Mouse (Mus musculus) MEL (cell line): Measurements from ENCODE around the gene Trappc12. TPM values are rescaled to one million over a fixed set of nuclear protein-coding genes. Genes with fewer than 3 reads are reported as not detected.

Source experiments
- DNase-seq: peaks from one replicate; pipeline ENCODE4 v3.0.0; 2011; ENCODE audit warnings: low read depth, low spot score
- H3K27ac ChIP-seq: 2 replicates; pipeline ENCODE4 v1.5.1; 2012; ENCODE audit warnings: low read depth, mild to moderate bottlenecking, control low read depth, low read length, moderate library complexity; ENCODE audit not compliant: control insufficient read depth
- H3K27me3 ChIP-seq, 2 experiments: fragments of 150-350 bp in 1 of 2; sonication (generic) in 1 of 2; 2 replicates each; pipeline ENCODE4 v1.6.1; 2012; ENCODE audit warnings: low read length in 2 of 2, mild to moderate bottlenecking in 2 of 2, improper control_type of control experiment in 1 of 2, moderate library complexity in 1 of 2; ENCODE audit not compliant: insufficient read depth in 2 of 2, control insufficient read depth in 1 of 2
- H3K36me3 ChIP-seq, 2 experiments: 2 replicates each; pipeline ENCODE4 v1.6.1; 2012 to 2014; ENCODE audit warnings: low read length in 2 of 2, improper control_type of control experiment in 1 of 2, inconsistent platforms in 1 of 2, mild to moderate bottlenecking in 1 of 2; ENCODE audit not compliant: insufficient read depth in 2 of 2, control insufficient read depth in 1 of 2
- H3K4me1 ChIP-seq, 2 experiments: fragments of 150-350 bp in 1 of 2; sonication (generic) in 1 of 2; 2 replicates each; pipeline ENCODE4 v1.6.1; 2012; ENCODE audit warnings: low read length in 2 of 2, improper control_type of control experiment in 1 of 2, mild to moderate bottlenecking in 1 of 2; ENCODE audit not compliant: insufficient read depth in 2 of 2, control insufficient read depth in 1 of 2
- H3K4me3 ChIP-seq, 2 experiments: fragments of 150-350 bp in 1 of 2; sonication (generic) in 1 of 2; 2 replicates each; pipeline ENCODE4 v1.5.1; 2012; ENCODE audit warnings: low read depth in 2 of 2, low read length in 2 of 2, mild to moderate bottlenecking in 2 of 2, moderate library complexity in 2 of 2, control low read depth in 1 of 2, improper control_type of control experiment in 1 of 2; ENCODE audit not compliant: control insufficient read depth in 1 of 2, insufficient read depth in 1 of 2
- H3K79me2 ChIP-seq: 2 replicates; pipeline ENCODE4 v1.6.1; 2012; ENCODE audit warnings: mild to moderate bottlenecking, low read length, moderate library complexity; ENCODE audit not compliant: control insufficient read depth, poor library complexity, insufficient read depth
- H3K9ac ChIP-seq: 2 replicates; pipeline ENCODE4 v1.6.1; 2012; ENCODE audit warnings: low read depth, mild to moderate bottlenecking, control low read depth, low read length, moderate library complexity; ENCODE audit not compliant: control insufficient read depth, poor library complexity, severe bottlenecking
- H3K9me3 ChIP-seq: fragments of 150-350 bp; sonication (generic); replicated peaks from 2 replicates; pipeline ENCODE4 v1.6.1; 2012; ENCODE audit warnings: mild to moderate bottlenecking, low read length, improper control_type of control experiment, moderate library complexity; ENCODE audit not compliant: insufficient read depth
- BHLHE40 ChIP-seq: IDR thresholded peaks from 2 replicates; pipeline ENCODE4 v1.6.1; 2012; ENCODE audit warnings: low read depth, mild to moderate bottlenecking, inconsistent platforms, low read length, improper control_type of control experiment, borderline replicate concordance
- CHD1 ChIP-seq: IDR thresholded peaks from 2 replicates; pipeline ENCODE4 v1.6.1; 2012; ENCODE audit warnings: low read depth, mild to moderate bottlenecking, inconsistent platforms, low read length, improper control_type of control experiment
- E2F4 ChIP-seq: IDR thresholded peaks from 2 replicates; pipeline ENCODE4 v1.6.1; 2011; ENCODE audit warnings: low read depth, low read length, improper control_type of control experiment, borderline replicate concordance
- HCFC1 ChIP-seq: IDR thresholded peaks from 2 replicates; pipeline ENCODE4 v1.6.1; 2012; ENCODE audit warnings: low read depth, mild to moderate bottlenecking, inconsistent platforms, low read length, improper control_type of control experiment, moderate library complexity
- KAT2A ChIP-seq: conservative IDR thresholded peaks from 2 replicates; pipeline ENCODE4 v1.6.1; 2012; ENCODE audit warnings: low read depth, low read length, improper control_type of control experiment, inconsistent platforms
- MAFK ChIP-seq: IDR thresholded peaks from 2 replicates; pipeline ENCODE4 v1.6.1; 2011; ENCODE audit warnings: low read depth, mild to moderate bottlenecking, low read length, improper control_type of control experiment, borderline replicate concordance
- MAX ChIP-seq: IDR thresholded peaks from 2 replicates; pipeline ENCODE4 v1.6.1; 2011; ENCODE audit warnings: low read length, improper control_type of control experiment
- MAZ ChIP-seq: IDR thresholded peaks from 2 replicates; pipeline ENCODE4 v1.6.1; 2012; ENCODE audit warnings: low read depth, mild to moderate bottlenecking, inconsistent platforms, low read length, improper control_type of control experiment
- MEF2A ChIP-seq: IDR thresholded peaks from 2 replicates; pipeline ENCODE4 v1.6.1; 2014; ENCODE audit warnings: low read depth, mild to moderate bottlenecking, inconsistent platforms, low read length, improper control_type of control experiment; ENCODE audit not compliant: poor library complexity, insufficient replicate concordance, severe bottlenecking; ENCODE audit errors: extremely low read depth
- POLR2A ChIP-seq, 2 experiments: IDR thresholded peaks; 2 replicates each; pipeline ENCODE4 v1.6.1; 2011 to 2012; ENCODE audit warnings: low read length in 2 of 2, mild to moderate bottlenecking in 2 of 2, control low read depth in 1 of 2, improper control_type of control experiment in 1 of 2, low read depth in 1 of 2, moderate library complexity in 1 of 2; ENCODE audit not compliant: control insufficient read depth in 1 of 2, insufficient read depth in 1 of 2, poor library complexity in 1 of 2
- POLR2AphosphoS2 ChIP-seq: IDR thresholded peaks from 2 replicates; pipeline ENCODE4 v1.6.1; 2011; ENCODE audit warnings: low read length, improper control_type of control experiment
- RCOR1 ChIP-seq: IDR thresholded peaks from 2 replicates; pipeline ENCODE4 v1.6.1; 2012; ENCODE audit warnings: low read depth, mild to moderate bottlenecking, inconsistent platforms, low read length, improper control_type of control experiment
- SIN3A ChIP-seq: IDR thresholded peaks from 2 replicates; pipeline ENCODE4 v1.6.1; 2012; ENCODE audit warnings: low read length, improper control_type of control experiment, inconsistent platforms
- SMC3 ChIP-seq: IDR thresholded peaks from 2 replicates; pipeline ENCODE4 v1.6.1; 2011; ENCODE audit warnings: low read depth, low read length, improper control_type of control experiment
- TAL1 ChIP-seq: IDR thresholded peaks from 2 replicates; pipeline ENCODE4 v1.6.1; 2012; ENCODE audit warnings: mild to moderate bottlenecking, inconsistent platforms, low read length, moderate library complexity, mixed read lengths
- TBP ChIP-seq: IDR thresholded peaks from 2 replicates; pipeline ENCODE4 v1.8.0; 2011; ENCODE audit warnings: low read depth, low read length, improper control_type of control experiment
- UBTF ChIP-seq: IDR thresholded peaks from 2 replicates; pipeline ENCODE4 v1.6.1; 2012; ENCODE audit warnings: low read depth, mild to moderate bottlenecking, inconsistent platforms, low read length, improper control_type of control experiment, moderate library complexity, borderline replicate concordance; ENCODE audit not compliant: insufficient read depth
- USF2 ChIP-seq, 2 experiments: IDR thresholded peaks; 2 replicates each; pipeline ENCODE4 v1.6.1; 2011 to 2012; ENCODE audit warnings: improper control_type of control experiment in 2 of 2, low read length in 2 of 2, borderline replicate concordance in 1 of 2, inconsistent platforms in 1 of 2, low read depth in 1 of 2, mild to moderate bottlenecking in 1 of 2; ENCODE audit not compliant: insufficient read depth in 1 of 2
- ZMIZ1 ChIP-seq: IDR thresholded peaks from 2 replicates; pipeline ENCODE4 v1.6.1; 2012; ENCODE audit warnings: low read depth, mild to moderate bottlenecking, inconsistent platforms, low read length, improper control_type of control experiment, moderate library complexity
- ZNF384 ChIP-seq: IDR thresholded peaks from 2 replicates; pipeline ENCODE4 v1.6.1; 2012; ENCODE audit warnings: low read depth, mild to moderate bottlenecking, inconsistent platforms, low read length, improper control_type of control experiment
- polyA plus RNA-seq, 2 experiments: library from polyadenylated mRNA; stranded (reverse) in 1 of 2; unstranded in 1 of 2; fragments of >175 nt in 1 of 2; fragments of >200 nt in 1 of 2; gene quantifications; 2 replicates each; pipeline versions ENCODE4 v1.2.1 to v1.2.4; 2012; ENCODE audit warnings: low replicate concordance in 2 of 2, low read depth in 1 of 2; ENCODE audit not compliant: insufficient read length in 2 of 2, insufficient read depth in 1 of 2, missing spikeins in 1 of 2
- total RNA-seq: library from RNA; depleted of rRNA; stranded (reverse); fragments of 300-350 nt; gene quantifications from 2 replicates; pipeline ENCODE4 v1.2.3, GENCODE M21; 2012

Gene Trappc12
- total and polyA plus RNA-seq, 3 experiments = 31.1 to 35.1 TPM; not detected in 1

DNA sequence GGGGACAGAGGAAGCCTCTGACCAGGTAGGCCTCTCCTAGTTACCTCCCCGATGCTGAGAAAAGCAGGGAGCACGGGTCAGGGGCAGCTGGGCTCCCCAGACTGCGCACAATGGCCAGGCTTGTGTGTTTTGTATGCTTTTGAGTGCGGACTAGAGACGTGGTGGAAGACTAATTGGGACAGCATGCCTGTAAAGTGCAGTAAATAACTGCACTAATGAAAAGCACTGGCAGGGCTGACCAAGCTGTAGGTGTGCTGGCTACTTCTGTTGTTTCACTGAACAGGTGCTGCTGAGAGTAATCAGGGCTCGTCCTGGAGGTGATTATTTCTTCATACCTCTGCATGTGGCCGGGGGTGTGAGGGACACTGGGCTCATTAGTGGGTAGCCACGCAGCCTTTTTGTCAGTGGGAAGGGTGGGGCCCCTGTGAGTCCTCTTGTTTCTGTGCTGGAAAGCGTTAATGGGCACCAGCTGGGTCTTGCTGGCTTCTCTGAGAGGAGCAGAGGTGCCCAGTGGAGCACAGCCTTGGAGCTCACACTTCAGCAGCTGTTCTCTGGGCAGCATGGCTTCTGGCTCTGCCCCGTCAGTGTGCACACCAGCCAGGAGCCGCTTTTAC lies 49.6 kb upstream of the Trappc12 start:
- Histone ChIP-seq H3K79me2 (no peaks in the 10 kb centered on the region), H3K4me1 (peaks cover 0 to 15% of the 10 kb centered on the region in 2 experiments), H3K27ac (no peak overlapping the region), H3K36me3 (peaks cover 0 to 7% of the 10 kb centered on the region in 2 experiments; a peak in 2 of 4 replicates), H3K9me3 (no peaks in the 10 kb centered on the region)
- TF ChIP-seq ZNF384 = no peak
- no peak for TF ChIP-seq KAT2A
- TF ChIP-seq E2F4 = no peak
- TF ChIP-seq CHD1 = no peak
- no peak for TF ChIP-seq POLR2A (IDR thresholded peaks at IDR 0.05; ENCODE audit: control insufficient read depth in 1 of 2, insufficient read depth in 1 of 2, low read depth in 1 of 2, low read length in 2 of 2, poor library complexity in 1 of 2)
- no peak for TF ChIP-seq TBP
- no peak for TF ChIP-seq HCFC1
- no peak for TF ChIP-seq ZMIZ1
- TF ChIP-seq MAZ = no peak
- TF ChIP-seq SMC3 = no peak
- TF ChIP-seq RCOR1 = no peak
- no peak for TF ChIP-seq TAL1
- no peak for TF ChIP-seq UBTF
- no peak for TF ChIP-seq MAFK
- TF ChIP-seq MAX = no peak
- TF ChIP-seq, all 39 proteins: peak for 0
- H3K4me3 ChIP-seq = no peak overlapping the region
- H3K27me3 ChIP-seq = no peaks in the 10 kb centered on the region
- no peak overlapping the region for H3K9ac ChIP-seq
- no peak for DNase-seq

DNA sequence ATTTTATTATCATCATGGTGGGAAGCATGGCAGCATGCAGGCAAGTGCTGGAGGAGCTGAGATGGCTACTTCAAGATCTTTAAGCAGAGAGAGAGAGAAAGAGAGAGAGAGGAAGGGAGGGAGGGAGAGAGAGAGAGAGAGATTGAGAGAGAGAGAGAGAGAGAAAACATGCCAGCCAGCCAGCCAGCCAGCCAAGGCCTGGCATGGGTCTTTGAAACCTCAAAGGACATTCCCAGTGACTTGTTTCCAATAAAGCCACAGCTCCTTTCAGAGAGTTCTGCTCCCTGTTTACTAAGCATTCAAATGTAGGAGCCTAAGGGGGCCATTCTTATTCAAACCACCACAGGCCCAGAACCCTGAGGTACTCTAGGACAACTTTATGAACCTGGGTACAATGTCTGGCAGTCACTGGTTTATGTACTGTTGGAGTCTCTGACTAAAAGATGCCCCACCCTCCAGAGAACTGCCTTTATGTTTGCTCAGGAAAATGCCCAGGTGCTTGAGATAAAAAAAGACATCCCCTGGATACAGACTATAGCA lies 46.7 kb upstream of the Trappc12 start:
- no peaks in the 10 kb centered on the region for H3K4me1 ChIP-seq
- H3K79me2 ChIP-seq = no peaks in the 10 kb centered on the region
- TF ChIP-seq SIN3A (no peak), E2F4 (no peak), BHLHE40 (no peak), USF2 (IDR thresholded peaks at IDR 0.05; ENCODE audit: borderline replicate concordance in 1 of 2, insufficient read depth in 1 of 2, low read depth in 1 of 2, low read length in 2 of 2) (no peak), MEF2A (no peak), POLR2AphosphoS2 (no peak)

More for the DNA sequence above, 46.7 kb upstream of the Trappc12 start:
- H3K27me3 ChIP-seq = no peaks in the 10 kb centered on the region
- H3K36me3 ChIP-seq = no peaks in the 10 kb centered on the region
- H3K9me3 ChIP-seq = no peaks in the 10 kb centered on the region
- H3K27ac ChIP-seq = no peak overlapping the region
- H3K9ac ChIP-seq = no peak overlapping the region
- DNase-seq = no peak
- H3K4me3 ChIP-seq = no peak overlapping the region
